Mouse (Mus musculus) lung, embryonic 14.5 days (tissue): ENCODE measurements at regions not wholly inside any gene's neighbourhood (a gene's known extent, or its start where the extent isn't known, plus 50 kb on each side); places are given as distances from the start of the nearest gene placed in this dataset.

Source experiments
- ATAC-seq: fragments of 200-750 bp; cut with Nextera tagmentation; 2 replicates; pipeline ENCODE4 v1.8.0; 2017; ENCODE audit warnings: mild to moderate bottlenecking, moderate TSS enrichment, moderate library complexity; ENCODE audit not compliant: insufficient read depth
- DNase-seq: peaks from one replicate; pipeline ENCODE4 v3.0.0-alpha.2; 2015
- H3K27ac ChIP-seq: fragments of 300-500 bp; sonication (generic); 2 replicates; pipeline ENCODE4 v1.5.1; 2014; ENCODE audit warnings: low read depth, mild to moderate bottlenecking, moderate library complexity
- H3K27me3 ChIP-seq: fragments of 300-500 bp; sonication (generic); 2 replicates; pipeline ENCODE4 v1.6.1; 2014; ENCODE audit warnings: low read length, control low read depth; ENCODE audit not compliant: insufficient read depth
- H3K36me3 ChIP-seq: fragments of 300-500 bp; sonication (generic); 2 replicates; pipeline ENCODE4 v1.6.1; 2014; ENCODE audit warnings: control low read depth; ENCODE audit not compliant: insufficient read depth
- H3K4me1 ChIP-seq: fragments of 300-500 bp; sonication (generic); 2 replicates; pipeline ENCODE4 v1.6.1; 2014; ENCODE audit warnings: antibody characterized with exemption, control low read depth; ENCODE audit not compliant: insufficient read depth
- H3K4me2 ChIP-seq: fragments of 300-500 bp; sonication (generic); 2 replicates; pipeline ENCODE4 v1.6.1; 2014; ENCODE audit warnings: mild to moderate bottlenecking
- H3K4me3 ChIP-seq: fragments of 300-500 bp; sonication (generic); 2 replicates; pipeline ENCODE4 v1.5.1; 2014; ENCODE audit warnings: low read depth, low read length
- H3K9ac ChIP-seq: fragments of 300-500 bp; sonication (generic); 2 replicates; pipeline ENCODE4 v1.6.1; 2014
- H3K9me3 ChIP-seq: fragments of 300-500 bp; sonication (generic); 2 replicates; pipeline ENCODE4 v1.6.1; 2016; ENCODE audit warnings: low read depth, low read length, control low read depth
- CTCF ChIP-seq: IDR thresholded peaks from 2 replicates; pipeline ENCODE4 v1.5.1; 2016; ENCODE audit warnings: antibody characterized with exemption, low read depth
- WGBS: fragments of 180-500 bp; shearing (Covaris S2); extraction: QIAGEN DNeasy Blood & Tissue Kit; methylation state at CpG from one replicate; pipeline ENCODE4 v1.1.7; 2014; 5-methylcytosine and 5-hydroxymethylcytosine counted together

- Histone ChIP-seq H3K4me2 (peak overlapping the region; percentile 26), H3K4me1 (no peaks in the 10 kb centered on the region), H3K36me3 (no peaks in the 10 kb centered on the region), H3K27ac (peak overlapping the region; percentile 81), H3K9ac (no peak overlapping the region), H3K9me3 (no peaks in the 10 kb centered on the region), H3K4me3 (no peak overlapping the region), H3K27me3 (no peaks in the 10 kb centered on the region)
- no peak for TF ChIP-seq CTCF
- WGBS = 58% methylated on average over 15 of the region's 15 CpGs
- peak; percentile 66 for DNase-seq
- ATAC-seq = peak; percentile 49
These were observed 187.4 kb downstream of the Snx10 start for GRCm38 (mm10) chr6:51710926-51711615.

GRCm38 (mm10) chr6:51711616-51711970 lies 187.9 kb downstream of the Snx10 start:
- Histone ChIP-seq H3K36me3 (no peaks in the 10 kb centered on the region), H3K4me3 (no peak overlapping the region), H3K27ac (peak overlapping the region; percentile 81), H3K27me3 (no peaks in the 10 kb centered on the region), H3K9me3 (no peaks in the 10 kb centered on the region), H3K4me2 (no peak overlapping the region), H3K9ac (no peak overlapping the region), H3K4me1 (no peaks in the 10 kb centered on the region)
- ATAC-seq (no peak), DNase-seq (no peak)
- no peak for TF ChIP-seq CTCF
- WGBS = 68% methylated on average over 7 of the region's 7 CpGs

- no peak overlapping the region for H3K4me3 ChIP-seq
- ATAC-seq = no peak
- H3K9ac ChIP-seq = no peak overlapping the region
- no peaks in the 10 kb centered on the region for H3K27me3 ChIP-seq
- TF ChIP-seq CTCF = no peak
- WGBS = 38% methylated on average over 8 of the region's 8 CpGs
- DNase-seq = no peak
- H3K4me2 ChIP-seq = no peak overlapping the region
- no peaks in the 10 kb centered on the region for H3K4me1 ChIP-seq
- H3K27ac ChIP-seq = no peak overlapping the region
- H3K9me3 ChIP-seq = no peaks in the 10 kb centered on the region
- H3K36me3 ChIP-seq = no peaks in the 10 kb centered on the region
These were observed 191.6 kb downstream of the Snx10 start for GRCm38 (mm10) chr6:51715158-51715840.

GRCm38 (mm10) chr6:51717386-51717785 lies 193.7 kb downstream of the Snx10 start:
- 57% methylated on average over 7 of the region's 7 CpGs for WGBS
- no peaks in the 10 kb centered on the region for H3K27me3 ChIP-seq
- no peak overlapping the region for H3K27ac ChIP-seq
- H3K9ac ChIP-seq = no peak overlapping the region
- H3K4me1 ChIP-seq = no peaks in the 10 kb centered on the region
- no peak for DNase-seq
- H3K4me3 ChIP-seq = no peak overlapping the region
- no peak for ATAC-seq
- H3K36me3 ChIP-seq = no peaks in the 10 kb centered on the region
- H3K9me3 ChIP-seq = no peaks in the 10 kb centered on the region
- TF ChIP-seq CTCF = no peak
- H3K4me2 ChIP-seq = no peak overlapping the region

GRCm38 (mm10) chr6:51720705-51721104 lies 197.0 kb downstream of the Snx10 start:
- TF ChIP-seq CTCF = no peak
- no peak overlapping the region for H3K4me2 ChIP-seq
- H3K9me3 ChIP-seq = no peaks in the 10 kb centered on the region
- peak; percentile 54 for DNase-seq
- ATAC-seq = peak; percentile 92
- WGBS = 52% methylated on average over 7 of the region's 7 CpGs
- H3K9ac ChIP-seq = no peak overlapping the region
- no peaks in the 10 kb centered on the region for H3K4me1 ChIP-seq
- no peaks in the 10 kb centered on the region for H3K36me3 ChIP-seq
- no peak overlapping the region for H3K4me3 ChIP-seq
- H3K27me3 ChIP-seq = no peaks in the 10 kb centered on the region
- H3K27ac ChIP-seq = peak overlapping the region; percentile 52; the same call in 1 of the 2 replicates

DNA sequence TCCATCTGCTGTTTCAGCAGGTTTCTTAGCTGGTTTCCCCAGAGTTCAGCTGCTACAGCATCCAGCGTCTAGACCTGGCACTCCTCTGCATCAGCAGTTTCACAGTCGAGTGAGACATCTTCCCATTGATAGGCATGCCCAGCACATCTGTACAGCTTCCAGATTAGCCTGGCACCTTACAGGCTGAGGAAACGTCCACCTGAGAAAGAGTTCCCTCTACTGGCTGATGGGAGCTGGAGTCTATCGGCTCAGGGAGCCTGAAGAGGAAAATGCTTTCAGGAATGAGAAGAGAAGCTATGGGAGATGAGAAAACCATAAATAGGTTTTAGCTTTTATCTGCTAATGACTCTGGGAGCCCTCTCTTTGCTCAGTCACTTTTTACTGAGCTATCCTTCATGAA lies 199.4 kb downstream of the Snx10 start:
- Histone ChIP-seq H3K27ac (no peak overlapping the region), H3K4me1 (no peaks in the 10 kb centered on the region), H3K36me3 (no peaks in the 10 kb centered on the region), H3K4me3 (no peak overlapping the region), H3K27me3 (no peaks in the 10 kb centered on the region), H3K4me2 (no peak overlapping the region), H3K9me3 (no peaks in the 10 kb centered on the region), H3K9ac (no peak overlapping the region)
- 27% methylated on average over 4 of the region's 4 CpGs for WGBS
- ATAC-seq (no peak), DNase-seq (no peak)
- peak; percentile 44 for TF ChIP-seq CTCF

DNA sequence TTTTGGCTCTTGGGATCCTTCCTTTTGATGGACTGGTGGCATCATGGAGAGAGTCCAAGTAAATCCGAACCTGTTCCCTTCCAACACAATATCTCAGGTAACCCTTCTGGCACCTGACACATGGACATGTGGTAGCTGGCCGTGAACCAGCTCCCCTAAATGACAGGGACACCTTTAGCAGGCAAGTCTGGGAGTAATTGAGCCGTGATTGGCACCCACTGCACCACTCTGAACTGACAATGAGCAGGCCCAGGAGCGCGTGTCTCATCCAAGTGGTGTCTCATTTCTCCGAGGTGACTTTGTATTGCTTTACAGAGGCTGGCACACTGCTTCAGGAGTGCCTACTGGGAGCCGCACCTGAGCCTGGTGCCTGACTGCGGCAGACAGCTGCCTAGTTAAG lies 203.5 kb downstream of the Snx10 start:
- 87% methylated on average over 8 of the region's 8 CpGs for WGBS
- Histone ChIP-seq H3K27ac (no peak overlapping the region), H3K4me3 (no peak overlapping the region), H3K4me2 (no peak overlapping the region), H3K36me3 (no peaks in the 10 kb centered on the region), H3K27me3 (no peaks in the 10 kb centered on the region), H3K9ac (no peak overlapping the region), H3K4me1 (no peaks in the 10 kb centered on the region), H3K9me3 (no peaks in the 10 kb centered on the region)
- no peak for DNase-seq
- no peak for TF ChIP-seq CTCF
- ATAC-seq = no peak
